Mouse (Mus musculus) heart, embryonic 16.5 days (tissue): Measurements from ENCODE around the gene Ing5. TPM values are rescaled to one million over a fixed set of nuclear protein-coding genes. Genes with fewer than 3 reads are reported as not detected.
"Not testable (repeated sequence)": the region's sequence is repeated elsewhere in the genome, so short reads cannot be mapped to it uniquely, and the experiment has no call there.

ENCODE experiments used
- ATAC-seq: fragments of 200-750 bp; cut with Nextera tagmentation; replicated peaks from 2 replicates; pipeline ENCODE4 v1.8.0; 2017; ENCODE audit warnings: moderate number of reproducible peaks; ENCODE audit not compliant: insufficient read depth, low FRiP score; ENCODE audit errors: extremely low read depth
- H3K27ac ChIP-seq: fragments of 300-500 bp; sonication (generic); 2 replicates; pipeline ENCODE4 v1.5.1; 2014; ENCODE audit warnings: mild to moderate bottlenecking, low read length, control low read depth, moderate library complexity
- H3K27me3 ChIP-seq: fragments of 300-500 bp; sonication (generic); 2 replicates; pipeline ENCODE4 v1.6.1; 2014; ENCODE audit warnings: low read length, mixed read lengths; ENCODE audit not compliant: control insufficient read depth, insufficient read depth
- H3K36me3 ChIP-seq: fragments of 300-500 bp; sonication (generic); 2 replicates; pipeline ENCODE4 v1.6.1; 2014; ENCODE audit not compliant: control insufficient read depth, insufficient read depth
- H3K4me1 ChIP-seq: fragments of 300-500 bp; sonication (generic); 2 replicates; pipeline ENCODE4 v1.6.1; 2014; ENCODE audit warnings: low read length, mixed read lengths; ENCODE audit not compliant: control insufficient read depth, insufficient read depth
- H3K4me2 ChIP-seq: fragments of 300-500 bp; sonication (generic); 2 replicates; pipeline ENCODE4 v1.6.1; 2014; ENCODE audit warnings: low read depth, mild to moderate bottlenecking, control low read depth, low read length
- H3K4me3 ChIP-seq: fragments of 300-500 bp; sonication (generic); 2 replicates; pipeline ENCODE4 v1.5.1; 2014; ENCODE audit warnings: mild to moderate bottlenecking, control low read depth, low read length
- H3K9ac ChIP-seq: fragments of 300-500 bp; sonication (generic); 2 replicates; pipeline ENCODE4 v1.6.1; 2014; ENCODE audit warnings: low read length, control low read depth
- H3K9me3 ChIP-seq: fragments of 300-500 bp; sonication (generic); replicated peaks from 2 replicates; pipeline ENCODE4 v1.6.1; 2016; ENCODE audit warnings: low read length; ENCODE audit not compliant: control insufficient read depth
- WGBS: fragments of 180-500 bp; shearing (Covaris S2); extraction: QIAGEN DNeasy Blood & Tissue Kit; methylation state at CpG from one replicate; pipeline ENCODE4 v1.1.7; 2014; 5-methylcytosine and 5-hydroxymethylcytosine counted together
- polyA plus RNA-seq: library from polyadenylated mRNA; unstranded; fragments of >200 nt; fragmentation: Nextera tagmentation; extraction: Ambion mirVana; gene quantifications from 2 replicates; pipeline ENCODE4 v1.2.1, GENCODE M21; 2015

Ing5 gene
- 13.0 and 13.4 TPM in 2 replicates for polyA plus RNA-seq

- Histone ChIP-seq H3K27me3 (no peaks in the 10 kb centered on the region), H3K4me1 (peaks cover 35% of the 10 kb centered on the region), H3K9ac (peak within 1 kb of the TSS; percentile 90), H3K27ac (peak within 1 kb of the TSS; percentile 96), H3K4me2 (peak within 1 kb of the TSS; percentile 94), H3K36me3 (peaks cover 31% of the 10 kb centered on the region), H3K4me3 (peak within 1 kb of the TSS; percentile 89), H3K9me3 (no peaks in the 10 kb centered on the region)
- peak; percentile 91 for ATAC-seq
- WGBS = under 1% methylated on average over 83 of the region's 94 CpGs
Measured at GRCm38 (mm10) chr1:93803556-93804507, at the start of gene Ing5. Gene Ing5 (plus strand): TSS chr1:93803965.

GRCm38 (mm10) chr1:93754573-93755290 lies 49.0 kb upstream of the Ing5 start, which contains the start of gene Thap4:
Gene Thap4 (minus strand): TSS chr1:93754864.
- no peaks in the 10 kb centered on the region for H3K27me3 ChIP-seq
- peak within 1 kb of the TSS; percentile 92 for H3K27ac ChIP-seq
- peak within 1 kb of the TSS; percentile 90 for H3K4me2 ChIP-seq
- H3K9ac ChIP-seq = peak within 1 kb of the TSS; percentile 96
- H3K4me1 ChIP-seq = peaks cover 12% of the 10 kb centered on the region
- H3K4me3 ChIP-seq = peak within 1 kb of the TSS; percentile 93
- no peaks in the 10 kb centered on the region for H3K9me3 ChIP-seq
- H3K36me3 ChIP-seq = peaks cover 9% of the 10 kb centered on the region
- under 1% methylated on average over 100 of the region's 121 CpGs for WGBS
- ATAC-seq = peak; percentile 91

- H3K4me3 ChIP-seq = peak overlapping the region; percentile 93
- ATAC-seq = no peak
- no peaks in the 10 kb centered on the region for H3K9me3 ChIP-seq
- H3K9ac ChIP-seq = peak overlapping the region; percentile 96
- H3K36me3 ChIP-seq = peaks cover 4% of the 10 kb centered on the region
- H3K27ac ChIP-seq = peak overlapping the region; percentile 92
- peaks cover 12% of the 10 kb centered on the region for H3K4me1 ChIP-seq
- WGBS = under 1% methylated on average over 13 of the region's 13 CpGs
- H3K27me3 ChIP-seq = no peaks in the 10 kb centered on the region
- peak overlapping the region; percentile 84 for H3K4me2 ChIP-seq
Measured at GRCm38 (mm10) chr1:93755291-93755610, 48.5 kb upstream of the Ing5 start.

- no peak for ATAC-seq
- 24% methylated on average over 7 of the region's 7 CpGs for WGBS
- no peak overlapping the region; the same call in 1 of the 2 replicates for H3K27ac ChIP-seq
- no peaks in the 10 kb centered on the region for H3K9me3 ChIP-seq
- peaks cover under 1% of the 10 kb centered on the region for H3K36me3 ChIP-seq
- peak overlapping the region; percentile 96 for H3K9ac ChIP-seq
- H3K4me2 ChIP-seq = peak overlapping the region; percentile 84
- no peaks in the 10 kb centered on the region for H3K27me3 ChIP-seq
- H3K4me3 ChIP-seq = peak overlapping the region; percentile 93
- H3K4me1 ChIP-seq = peaks cover 12% of the 10 kb centered on the region
Measured at GRCm38 (mm10) chr1:93755618-93756017, 48.1 kb upstream of the Ing5 start.

- Histone ChIP-seq H3K27me3 (no peaks in the 10 kb centered on the region), H3K27ac (no peak overlapping the region), H3K4me1 (peaks cover 12% of the 10 kb centered on the region), H3K4me2 (no peak overlapping the region), H3K4me3 (no peak overlapping the region), H3K36me3 (no peaks in the 10 kb centered on the region), H3K9ac (no peak overlapping the region), H3K9me3 (no peaks in the 10 kb centered on the region)
- no peak for ATAC-seq
Measured at GRCm38 (mm10) chr1:93756154-93756553, 47.6 kb upstream of the Ing5 start.

- WGBS = 95% methylated on average over 1 of the region's 1 CpGs
- Histone ChIP-seq H3K4me2 (no peak overlapping the region), H3K4me3 (no peak overlapping the region), H3K27ac (no peak overlapping the region), H3K36me3 (no peaks in the 10 kb centered on the region), H3K4me1 (peaks cover 7% of the 10 kb centered on the region), H3K27me3 (no peaks in the 10 kb centered on the region), H3K9me3 (no peaks in the 10 kb centered on the region), H3K9ac (no peak overlapping the region)
- ATAC-seq = no peak
Measured at GRCm38 (mm10) chr1:93760076-93760475, 43.7 kb upstream of the Ing5 start.

- H3K27me3 ChIP-seq, H3K9me3 ChIP-seq, H3K27ac ChIP-seq, H3K4me3 ChIP-seq, ATAC-seq, H3K9ac ChIP-seq, H3K36me3 ChIP-seq, H3K4me1 ChIP-seq, H3K4me2 ChIP-seq: not testable (repeated sequence)
- 89% methylated on average over 3 of the region's 3 CpGs for WGBS
Measured at GRCm38 (mm10) chr1:93763531-93763930, 40.2 kb upstream of the Ing5 start.

GRCm38 (mm10) chr1:93764871-93765591 lies 38.7 kb upstream of the Ing5 start:
- Histone ChIP-seq H3K4me1 (no peaks in the 10 kb centered on the region), H3K4me3 (no peak overlapping the region)
- WGBS = 89% methylated on average over 9 of the region's 9 CpGs

More at GRCm38 (mm10) chr1:93764871-93765591, 38.7 kb upstream of the Ing5 start:
- H3K9ac ChIP-seq = no peak overlapping the region
- no peak overlapping the region for H3K27ac ChIP-seq
- H3K27me3 ChIP-seq = no peaks in the 10 kb centered on the region
- H3K36me3 ChIP-seq = peaks cover 9% of the 10 kb centered on the region
- no peaks in the 10 kb centered on the region for H3K9me3 ChIP-seq
- no peak for ATAC-seq
- no peak overlapping the region for H3K4me2 ChIP-seq
